Mouse (Mus musculus) myocyte (in vitro differentiated cells): Measurements from ENCODE around the gene Vamp5.

Source experiments
- CEBPB ChIP-seq: IDR thresholded peaks from 2 replicates; pipeline ENCODE4 v1.6.1; 2011; ENCODE audit warnings: mild to moderate bottlenecking, moderate library complexity; ENCODE audit not compliant: poor library complexity, insufficient read depth, severe bottlenecking
- MYOD1 ChIP-seq, 3 experiments: IDR thresholded peaks; one replicate each; pipeline ENCODE4 v1.6.1; 2011; ENCODE audit warnings: control low read depth in 2 of 3, low read depth in 2 of 3, mild to moderate bottlenecking in 2 of 3, moderate library complexity in 1 of 3; ENCODE audit not compliant: insufficient read length in 2 of 3, control insufficient read depth in 1 of 3
- MYOG ChIP-seq, 3 experiments: IDR thresholded peaks; one replicate each; pipeline ENCODE4 v1.6.1; 2011; ENCODE audit warnings: control low read depth in 2 of 3, low read depth in 2 of 3, mild to moderate bottlenecking in 2 of 3; ENCODE audit not compliant: insufficient read length in 2 of 3, control insufficient read depth in 1 of 3, insufficient read depth in 1 of 3
- POLR2A ChIP-seq: IDR thresholded peaks from one replicate; pipeline ENCODE4 v1.6.1; 2011; ENCODE audit warnings: low read depth, mild to moderate bottlenecking, control low read depth, moderate library complexity; ENCODE audit not compliant: insufficient read length
- POLR2AphosphoS2 ChIP-seq: IDR thresholded peaks from one replicate; pipeline ENCODE4 v1.6.1; 2011; ENCODE audit warnings: low read depth, control low read depth; ENCODE audit not compliant: insufficient read length
- REST ChIP-seq: IDR thresholded peaks from one replicate; pipeline ENCODE4 v1.6.1; 2011; ENCODE audit warnings: mild to moderate bottlenecking, control low read depth, moderate library complexity; ENCODE audit not compliant: insufficient read depth, insufficient read length
- TCF12 ChIP-seq: IDR thresholded peaks from one replicate; pipeline ENCODE4 v1.6.1; 2011; ENCODE audit warnings: mild to moderate bottlenecking, control low read depth; ENCODE audit not compliant: poor library complexity, insufficient read depth, severe bottlenecking
- USF1 ChIP-seq: IDR thresholded peaks from one replicate; pipeline ENCODE4 v1.6.1; 2011; ENCODE audit warnings: low read depth, mild to moderate bottlenecking, control low read depth, moderate library complexity

- TF ChIP-seq POLR2AphosphoS2 (peak; percentile 93), TCF12 (no peak), USF1 (no peak), POLR2A (no peak), REST (no peak), CEBPB (no peak), MYOG (IDR thresholded peaks at IDR 0.05; ENCODE audit: control insufficient read depth in 1 of 3, insufficient read depth in 1 of 3, insufficient read length in 2 of 3, low read depth in 2 of 3) (no peak), MYOD1 (IDR thresholded peaks at IDR 0.05; ENCODE audit: control insufficient read depth in 1 of 3, insufficient read length in 2 of 3, low read depth in 2 of 3) (no peak)
Observed at GRCm38 (mm10) chr6:72429061-72429842, 49.0 kb upstream of the Vamp5 start.
